Mouse (Mus musculus): Measurements from ENCODE around the gene Ptp4a2.
"Not testable (repeated sequence)": the region's sequence is repeated elsewhere in the genome, so short reads cannot be mapped to it uniquely, and the experiment has no call there.

Ptp4a2 gene

DNA sequence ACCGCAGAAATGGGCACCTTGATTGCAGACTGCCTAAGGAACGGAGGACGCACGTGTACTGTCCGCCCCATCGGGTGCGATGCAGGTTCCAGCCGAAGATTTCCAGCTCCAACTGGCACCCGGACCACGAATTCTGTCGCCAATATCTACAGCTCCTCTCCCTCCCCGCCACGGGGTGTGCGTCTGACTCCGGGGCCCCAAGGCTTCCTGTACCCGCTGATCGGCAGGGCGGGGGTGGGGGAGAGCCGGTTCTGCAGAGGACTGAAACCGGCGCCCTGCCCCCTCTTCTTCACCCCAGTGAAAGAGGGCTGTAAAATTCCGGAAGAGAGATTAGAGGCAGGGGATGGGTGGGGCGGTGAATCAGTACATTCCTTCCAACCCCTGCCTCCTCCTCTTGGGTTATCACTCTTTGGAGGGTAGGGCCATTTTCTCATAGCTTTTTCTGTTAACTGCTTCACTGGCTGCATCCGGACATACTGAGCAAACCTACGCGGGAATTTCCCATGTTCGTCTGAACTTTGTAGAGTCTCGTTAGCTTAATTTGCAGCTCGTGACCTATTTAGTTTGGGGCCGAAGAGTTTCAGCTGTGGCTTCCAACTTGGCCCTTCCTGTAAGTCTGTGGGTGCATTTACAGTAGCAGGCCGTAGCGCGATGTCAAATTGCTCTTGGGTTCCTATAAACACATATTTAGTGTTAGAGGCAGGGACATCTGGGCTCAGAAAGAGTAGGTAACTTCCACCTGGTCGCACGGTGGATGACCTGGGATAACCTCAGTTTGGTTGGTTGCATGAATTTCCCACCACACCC, at the start of gene Ptp4a2:
Ptp4a2 (plus strand) TSS at position 422 of the 807 bp plus-strand sequence.
- peak; percentile 91 for DNase-seq

DNA sequence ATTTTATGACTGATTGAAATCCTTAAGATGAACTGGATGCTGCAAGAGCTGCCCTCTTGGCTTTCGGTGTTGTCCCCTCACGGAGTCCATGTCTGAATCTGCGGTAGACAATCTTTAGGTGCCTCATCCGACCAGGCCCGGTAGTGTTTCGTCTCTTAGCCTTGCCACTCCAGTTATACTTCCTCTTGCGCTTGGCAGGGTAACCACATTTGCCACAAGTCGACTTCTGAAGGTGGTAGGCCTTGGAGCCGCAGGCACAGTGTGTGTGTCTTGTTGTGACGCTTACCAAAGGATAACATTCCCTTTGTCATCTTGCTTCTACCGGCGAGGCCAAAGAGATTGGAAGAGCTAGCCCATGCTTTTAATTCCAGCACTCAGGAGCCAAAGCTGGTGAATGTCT, 49.4 kb upstream of the Ptp4a2 start:
- peak; percentile 75 for DNase-seq

DNA sequence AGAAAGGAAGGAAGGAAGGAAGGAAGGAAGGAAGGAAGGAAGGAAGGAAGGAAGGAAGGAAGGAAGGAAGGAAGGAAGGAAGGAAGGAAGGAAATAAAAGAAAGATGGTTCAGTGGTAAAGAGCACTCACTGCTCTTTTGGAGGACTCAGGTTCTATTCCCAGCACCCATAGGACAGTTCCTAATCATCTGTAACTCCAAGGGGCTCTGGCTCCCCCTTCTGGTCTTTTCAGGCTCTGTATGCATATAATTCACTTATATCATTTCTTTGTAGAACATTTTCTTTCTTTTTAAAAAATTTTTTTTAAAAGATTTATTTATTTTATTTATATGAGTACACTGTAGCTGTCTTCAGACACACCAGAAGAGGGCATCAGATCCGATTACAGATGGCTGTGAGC, 48.5 kb upstream of the Ptp4a2 start:
- not testable (repeated sequence) for DNase-seq

DNA sequence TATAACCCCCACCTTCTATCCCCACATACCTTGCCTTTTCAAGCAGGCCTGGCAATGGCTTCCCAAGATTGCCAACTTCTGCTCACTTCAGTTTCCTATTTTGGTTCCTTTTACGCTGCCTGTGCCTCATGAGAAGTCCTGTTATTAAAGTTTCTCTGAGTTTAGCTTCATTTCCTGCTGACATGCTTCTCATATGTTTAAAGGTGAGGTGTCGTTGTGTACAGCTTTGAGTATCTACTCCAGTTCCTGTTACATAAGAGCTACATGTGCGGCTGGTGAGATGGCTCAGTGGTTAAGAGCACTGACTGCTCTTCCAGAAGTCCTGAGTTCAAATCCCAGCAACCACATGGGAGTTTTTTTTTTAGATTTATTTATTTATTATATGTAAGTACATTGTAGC, 45.7 kb upstream of the Ptp4a2 start:
- no peak for DNase-seq

DNA sequence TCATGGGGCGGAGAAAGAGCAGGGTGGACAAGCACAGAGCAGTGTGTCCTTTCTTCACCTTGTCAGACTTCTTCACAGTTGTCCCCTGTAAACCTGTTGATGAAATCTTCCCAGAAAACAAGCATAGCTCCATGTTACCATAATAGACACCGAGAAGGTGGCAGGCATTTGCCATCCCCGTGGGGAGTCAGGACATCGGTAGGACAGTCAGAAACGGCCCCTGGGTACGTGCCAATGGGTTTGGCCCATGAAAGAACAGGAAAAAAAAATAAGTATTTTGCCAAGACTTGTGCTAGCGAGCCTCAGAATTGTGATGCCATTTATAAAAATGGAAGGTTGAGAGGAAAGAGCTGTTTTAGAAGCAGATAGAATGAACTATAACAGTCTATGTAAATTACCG, 43.2 kb upstream of the Ptp4a2 start:
- DNase-seq, result no peak

DNA sequence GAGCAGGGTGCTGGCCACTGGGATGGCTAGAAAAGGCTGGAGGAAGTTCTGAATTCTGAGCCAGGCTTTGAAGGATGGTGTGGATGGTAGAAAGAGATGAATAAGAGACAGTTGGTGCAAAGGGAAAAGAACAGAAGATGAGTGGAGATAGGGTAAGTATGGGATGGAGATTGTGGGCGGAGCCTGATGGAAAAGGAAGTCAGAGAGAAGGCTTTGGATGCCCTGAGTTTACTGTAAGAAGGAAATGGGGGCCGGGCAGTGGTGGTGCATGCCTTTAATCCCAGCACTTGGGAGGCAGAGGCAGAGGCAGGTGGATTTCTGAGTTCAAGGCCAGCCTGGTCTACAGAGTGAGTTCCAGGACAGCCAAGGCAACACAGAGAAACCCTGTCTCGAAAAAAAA, 42.3 kb upstream of the Ptp4a2 start:
- DNase-seq, result not testable (repeated sequence)

DNA sequence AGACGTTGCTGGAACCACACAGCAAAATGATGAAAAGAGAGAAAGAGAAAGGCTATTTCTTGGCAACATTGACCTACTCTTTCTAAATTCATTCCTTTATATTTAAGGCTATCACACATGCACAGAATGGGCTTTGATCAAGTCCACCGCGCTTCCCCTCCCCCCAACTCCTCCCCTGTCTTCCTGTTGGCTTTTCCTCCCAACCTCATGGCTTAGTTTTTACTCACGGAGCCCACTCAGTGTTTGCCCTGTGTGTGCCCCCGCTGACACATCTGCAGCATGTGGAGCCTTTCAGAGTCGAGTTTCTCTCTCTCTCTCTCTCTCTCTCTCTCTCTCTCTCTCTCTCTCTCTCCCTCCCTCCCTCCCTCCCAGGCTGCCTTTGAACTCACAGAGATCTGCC, 40.4 kb upstream of the Ptp4a2 start:
- peak; percentile 73 for DNase-seq

DNA sequence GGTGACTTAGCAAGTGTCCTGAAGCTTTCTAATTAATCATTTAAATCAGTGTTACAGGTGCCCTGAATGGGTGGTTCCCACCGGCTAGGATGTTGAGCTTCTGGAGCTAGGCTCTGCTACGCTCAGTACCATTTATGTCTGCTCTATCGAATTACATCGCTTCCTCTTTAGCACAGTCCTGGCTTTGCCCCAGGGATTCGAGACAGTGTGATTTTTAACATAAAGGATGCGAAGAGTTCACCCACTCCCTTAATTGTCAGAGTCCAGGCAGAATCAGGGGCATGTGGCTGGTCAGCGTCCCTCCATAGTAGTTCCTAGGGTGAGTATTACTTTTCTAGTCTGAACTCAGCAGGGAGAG, 39.7 kb upstream of the Ptp4a2 start:
- DNase-seq, result no peak

DNA sequence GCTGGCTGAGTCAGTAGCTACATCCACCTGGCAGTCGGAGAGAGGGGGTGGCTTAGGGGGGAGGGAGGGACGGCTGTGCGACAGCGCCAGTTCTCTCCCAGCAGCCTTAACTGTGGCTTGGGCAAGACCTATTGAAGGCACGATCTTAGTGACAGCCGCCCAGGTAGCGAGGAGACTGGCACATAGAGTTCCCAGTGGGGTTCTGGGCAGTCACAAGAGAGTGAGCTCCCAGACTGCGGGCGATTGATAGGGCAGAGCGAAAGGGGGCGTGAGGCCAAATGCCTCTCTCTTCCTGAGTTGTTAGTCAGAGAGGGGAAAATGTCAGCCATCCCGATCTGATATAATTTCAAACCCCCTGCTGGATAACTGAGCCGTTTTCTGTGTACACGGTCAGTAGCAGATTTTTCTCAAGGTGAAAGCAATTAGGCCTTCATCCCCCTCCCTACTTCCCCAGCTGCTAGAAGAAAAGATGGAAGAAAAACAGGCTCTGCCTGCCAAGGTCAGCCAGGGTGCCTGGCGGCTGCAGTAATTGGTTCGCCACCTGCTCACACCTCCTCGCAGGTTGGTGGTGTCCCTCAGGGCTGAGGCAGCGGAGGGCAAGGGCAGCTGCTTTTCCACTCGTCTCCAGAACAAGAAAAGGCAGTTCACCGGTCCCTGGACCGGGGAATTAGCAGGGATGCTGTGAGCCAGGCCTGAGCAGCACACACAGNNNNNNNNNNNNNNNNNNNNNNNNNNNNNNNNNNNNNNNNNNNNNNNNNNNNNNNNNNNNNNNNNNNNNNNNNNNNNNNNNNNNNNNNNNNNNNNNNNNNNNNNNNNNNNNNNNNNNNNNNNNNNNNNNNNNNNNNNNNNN, 39.1 kb upstream of the Ptp4a2 start:
- peak; percentile 84 for DNase-seq

DNA sequence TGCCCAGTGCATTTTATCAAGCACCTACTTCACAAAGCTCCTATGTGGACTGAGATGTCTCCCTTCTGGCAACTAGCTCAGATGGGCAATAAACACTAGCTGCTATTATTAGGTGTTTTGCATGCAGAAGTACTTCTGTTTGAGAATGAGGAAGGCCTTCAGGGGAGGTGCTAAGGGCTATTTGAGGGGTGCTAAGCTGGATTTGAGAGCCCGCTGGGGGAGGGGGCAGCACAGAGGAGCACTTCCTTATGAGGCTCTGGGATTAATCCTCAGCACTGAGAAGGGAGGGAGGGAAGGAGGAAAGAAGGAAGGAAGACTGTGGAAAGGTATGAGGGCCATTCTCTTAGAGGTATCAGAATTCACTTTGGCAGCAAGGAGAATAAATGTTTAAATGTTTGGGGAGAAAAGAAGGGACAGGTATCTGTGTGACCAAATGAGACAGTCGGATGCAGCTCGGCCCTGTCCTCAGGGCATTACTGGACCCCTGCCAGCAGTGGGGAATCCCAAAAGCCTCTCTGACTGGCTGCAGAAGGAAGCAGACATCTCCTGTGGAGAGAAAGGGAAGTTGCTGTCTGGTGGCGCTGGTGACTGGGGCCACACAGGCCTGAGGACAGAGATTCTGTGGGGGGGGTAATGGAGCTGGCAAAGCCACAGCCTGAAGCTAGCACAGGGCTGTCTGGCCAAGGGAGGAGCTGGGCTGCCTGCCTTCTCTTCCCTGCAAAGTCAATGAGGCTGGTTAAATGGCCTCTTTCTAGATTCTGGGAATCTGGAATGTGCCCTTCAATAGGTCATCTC, 28.9 kb upstream of the Ptp4a2 start:
- no peak for DNase-seq

DNA sequence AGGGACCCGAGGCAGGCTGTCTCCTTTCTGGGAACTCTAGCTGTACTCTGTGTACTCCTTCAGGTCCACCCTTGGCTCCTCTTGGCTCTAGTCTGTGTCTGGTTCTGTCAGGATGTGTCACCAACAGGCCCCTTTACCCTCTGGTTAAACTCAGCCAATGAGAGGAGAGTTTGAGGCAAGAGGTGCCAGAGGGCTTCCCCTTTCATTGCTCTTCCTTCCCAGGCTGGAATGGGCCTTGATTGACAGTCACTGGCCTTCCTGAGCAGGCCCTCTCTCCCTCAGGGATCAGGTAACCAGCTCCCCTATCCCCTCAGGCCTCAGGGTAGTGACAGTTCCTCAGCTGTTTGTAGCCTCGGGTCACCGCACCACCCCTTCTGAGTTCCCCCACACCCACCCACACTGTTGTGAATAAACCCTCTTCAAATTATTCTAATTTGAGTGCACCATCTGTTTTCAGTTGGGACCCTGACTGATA, 28.1 kb upstream of the Ptp4a2 start:
- DNase-seq, result no peak

DNA sequence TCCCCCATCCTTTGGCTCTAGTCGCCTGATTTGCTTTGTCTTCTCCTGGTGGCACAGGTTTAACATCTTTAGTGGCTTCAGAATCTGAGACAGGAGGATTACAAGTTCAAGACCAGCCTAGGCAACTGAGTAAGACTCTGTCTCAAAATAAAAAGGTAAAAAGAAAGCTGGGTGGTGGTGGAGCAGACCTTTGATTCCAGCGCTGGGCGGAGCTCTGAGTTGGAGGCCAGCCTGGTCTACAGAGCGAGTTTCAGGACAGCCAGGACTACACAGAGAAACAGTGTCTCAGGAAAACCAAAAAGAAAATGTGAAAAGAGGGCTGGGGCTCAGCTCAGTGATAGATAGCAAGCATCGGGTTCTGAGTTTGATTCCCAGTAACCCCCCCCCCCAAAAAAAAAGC, 27.5 kb upstream of the Ptp4a2 start:
- no peak for DNase-seq

DNA sequence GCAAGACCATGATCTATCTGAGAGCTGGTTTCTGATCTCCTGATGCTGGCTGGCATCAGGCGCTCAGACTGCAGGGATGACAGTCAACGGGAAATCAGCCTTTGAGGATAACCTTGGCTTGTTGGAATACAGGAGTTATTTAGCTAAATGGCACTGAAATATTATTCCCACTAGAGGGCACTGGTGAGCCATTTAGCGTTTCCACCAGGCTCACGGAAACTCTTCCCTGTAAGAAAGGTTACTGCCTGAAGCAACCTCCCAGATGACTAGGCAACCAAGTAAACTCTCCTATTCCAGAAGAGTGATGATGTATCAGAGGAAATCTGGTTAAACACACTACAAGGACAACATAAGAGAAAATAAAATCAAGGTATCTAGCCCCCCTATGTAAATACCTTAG, 25.8 kb upstream of the Ptp4a2 start:
- DNase-seq, result peak; percentile 77

DNA sequence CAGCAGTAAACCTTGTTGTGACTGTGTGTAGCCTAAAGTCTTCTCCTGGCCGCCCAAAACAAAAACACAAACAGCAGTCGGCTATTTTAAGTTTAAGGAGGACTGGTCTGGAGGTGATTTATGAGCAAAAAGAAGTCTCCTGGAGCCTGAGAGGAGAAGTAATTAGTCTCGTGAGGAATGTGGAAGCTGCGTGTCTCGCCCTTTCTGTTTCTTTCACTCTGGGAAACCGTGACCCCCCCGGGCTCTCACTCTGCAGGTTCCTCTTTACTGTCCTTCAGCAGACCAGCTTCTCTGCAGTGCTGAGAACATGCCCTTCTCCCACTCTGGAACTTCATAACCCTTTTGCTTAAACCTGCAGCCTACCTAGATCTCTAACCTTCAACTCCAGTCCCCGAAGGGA, 22.3 kb upstream of the Ptp4a2 start:
- DNase-seq, result no peak

DNA sequence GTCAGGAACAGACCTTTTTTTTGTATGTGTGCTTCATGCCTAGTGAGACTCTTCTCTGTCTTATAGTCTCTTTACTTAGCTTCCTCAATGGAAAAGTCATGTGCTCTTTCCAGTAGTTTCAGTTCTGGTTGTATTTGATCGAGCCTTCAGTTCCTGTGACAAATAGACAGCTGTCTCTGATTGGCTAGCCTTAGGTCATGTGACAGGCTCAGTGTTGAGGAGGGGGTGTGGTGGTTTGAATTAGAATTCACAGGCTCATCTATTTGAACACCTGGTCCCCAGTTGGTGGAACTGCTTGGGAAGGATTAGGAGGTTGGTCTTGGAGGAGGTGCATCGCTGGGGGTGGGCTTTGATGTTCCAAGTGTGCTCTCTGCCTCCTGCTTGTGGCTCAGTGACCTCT, 21.4 kb upstream of the Ptp4a2 start:
- no peak for DNase-seq

DNA sequence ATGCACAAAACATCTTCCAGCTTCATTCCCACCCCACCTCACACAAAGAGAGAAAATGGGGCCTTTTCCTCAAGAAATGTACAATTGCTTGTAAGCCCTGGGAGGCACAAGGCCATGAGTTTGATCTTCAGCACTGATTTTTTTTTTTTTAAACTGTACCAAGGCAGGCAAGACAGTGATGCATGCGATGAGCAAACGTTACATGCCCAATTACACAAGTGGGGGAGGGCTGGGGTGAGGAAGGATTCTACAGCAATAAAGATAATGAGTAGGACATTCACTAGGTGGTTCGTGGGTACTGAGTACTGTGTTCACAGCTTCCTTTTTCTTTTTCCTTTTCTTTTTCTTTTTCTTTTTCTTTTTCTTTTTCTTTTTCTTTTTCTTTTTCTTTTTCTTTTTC, 20.5 kb upstream of the Ptp4a2 start:
- no peak for DNase-seq

DNA sequence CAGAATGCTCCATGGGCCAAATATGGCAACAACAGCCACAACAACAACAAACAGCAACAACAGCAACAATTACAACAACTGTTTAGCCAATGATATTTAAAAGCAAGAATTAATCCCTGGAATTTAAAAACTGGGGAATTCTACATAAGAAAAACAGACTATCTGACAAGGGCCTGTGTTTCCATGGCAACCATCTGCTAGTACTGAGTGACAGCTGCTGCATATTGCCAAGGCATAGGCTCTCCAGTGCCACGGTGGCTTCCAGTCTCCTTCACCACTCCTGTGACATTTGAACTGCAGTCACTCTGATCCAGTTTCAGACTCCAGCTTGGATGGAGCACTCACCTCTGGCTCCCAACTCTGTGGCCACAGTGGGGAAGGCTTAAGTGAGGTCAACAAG, 19.6 kb upstream of the Ptp4a2 start:
- DNase-seq, result no peak

DNA sequence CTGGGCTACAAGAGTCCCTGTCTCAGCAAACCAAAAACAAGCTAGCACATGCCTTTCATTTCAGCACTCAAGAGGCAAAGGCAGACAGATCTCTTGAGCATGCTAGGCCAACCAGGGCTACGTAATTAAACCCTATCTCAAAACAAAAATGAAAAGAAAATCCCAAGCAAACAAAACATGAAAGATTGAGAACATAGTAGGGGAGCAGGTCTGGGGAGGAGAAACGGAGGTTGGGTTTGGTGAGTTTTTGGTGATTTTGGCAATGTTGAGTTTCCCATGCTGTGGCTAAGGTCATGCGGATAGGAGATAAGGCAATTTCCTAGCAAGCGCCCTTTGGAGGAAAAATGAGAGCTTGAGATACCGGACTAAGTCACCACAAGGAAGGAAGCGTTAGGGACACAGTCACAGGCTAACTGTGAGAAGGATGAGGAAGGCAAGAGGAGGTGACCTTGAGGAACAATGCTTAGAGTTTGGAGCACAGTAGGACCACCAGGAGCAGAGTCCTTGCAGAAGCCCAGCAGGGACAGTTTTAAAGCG, 18.3 kb upstream of the Ptp4a2 start:
- no peak for DNase-seq

DNA sequence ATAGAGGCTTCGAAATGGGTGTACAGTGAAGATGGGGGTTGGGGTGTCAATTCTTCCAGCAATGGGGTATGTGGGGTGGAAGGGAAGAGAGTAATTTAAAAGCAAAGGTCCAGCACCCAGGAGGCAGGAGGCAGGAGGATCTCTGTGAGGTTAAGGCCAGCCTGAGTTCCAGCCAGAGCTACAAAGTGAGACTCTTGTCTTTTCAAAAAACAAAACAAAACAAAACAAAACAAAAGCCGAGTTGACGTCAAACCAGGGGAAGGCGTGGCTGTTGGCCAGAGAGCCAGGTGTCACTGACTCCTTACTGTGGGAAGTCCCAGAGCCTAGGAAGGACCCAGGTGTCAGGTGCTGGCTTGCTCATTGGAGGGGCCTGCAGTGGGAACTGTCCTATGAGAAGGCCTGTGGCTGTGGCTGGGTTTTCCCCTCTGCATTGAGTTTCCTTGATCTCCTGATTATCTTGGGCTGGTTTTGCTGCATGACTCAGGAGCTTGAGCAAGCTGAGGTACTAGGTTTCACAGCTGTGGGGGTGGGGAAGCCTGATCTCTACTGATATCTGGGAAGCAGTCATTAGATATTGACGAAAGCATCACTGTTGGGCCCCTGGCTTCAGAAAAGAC, 17.2 kb upstream of the Ptp4a2 start:
- peak; percentile 62 for DNase-seq

DNA sequence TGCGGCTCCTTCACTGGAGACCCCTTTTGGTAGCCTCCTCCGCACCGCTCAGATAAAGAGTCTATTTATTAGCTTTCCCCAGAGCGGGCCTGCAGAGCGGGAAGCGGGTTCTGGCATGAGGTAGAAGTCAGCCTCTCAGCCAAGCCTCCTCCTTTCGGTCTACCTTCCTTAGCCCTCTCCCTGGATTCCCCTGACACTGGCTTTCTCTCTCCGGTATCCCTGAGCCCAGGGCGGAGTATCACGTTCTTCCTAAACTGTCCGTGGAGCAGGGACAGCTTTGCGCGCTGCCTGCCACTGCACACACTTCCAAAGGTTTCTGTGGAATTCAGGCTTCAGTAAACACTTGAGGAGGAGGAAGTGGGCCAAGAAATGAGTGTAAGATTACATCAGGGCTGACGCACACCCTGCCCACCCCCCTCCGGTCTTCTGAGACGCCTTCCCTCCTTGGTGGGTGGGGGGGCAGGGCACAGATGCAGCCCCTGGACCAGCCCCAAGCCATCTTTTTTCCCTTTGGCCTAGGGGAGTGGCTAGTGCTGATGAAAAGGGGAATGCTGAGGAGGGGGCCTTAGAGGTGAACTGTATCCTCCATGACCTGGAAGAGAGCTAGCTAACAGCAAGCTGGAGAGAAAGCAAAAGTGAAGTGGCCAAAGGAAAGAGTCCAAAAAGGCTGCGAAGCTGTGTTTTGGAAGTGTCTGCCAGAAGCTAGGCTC, 15.7 kb upstream of the Ptp4a2 start:
- DNase-seq, result no peak

DNA sequence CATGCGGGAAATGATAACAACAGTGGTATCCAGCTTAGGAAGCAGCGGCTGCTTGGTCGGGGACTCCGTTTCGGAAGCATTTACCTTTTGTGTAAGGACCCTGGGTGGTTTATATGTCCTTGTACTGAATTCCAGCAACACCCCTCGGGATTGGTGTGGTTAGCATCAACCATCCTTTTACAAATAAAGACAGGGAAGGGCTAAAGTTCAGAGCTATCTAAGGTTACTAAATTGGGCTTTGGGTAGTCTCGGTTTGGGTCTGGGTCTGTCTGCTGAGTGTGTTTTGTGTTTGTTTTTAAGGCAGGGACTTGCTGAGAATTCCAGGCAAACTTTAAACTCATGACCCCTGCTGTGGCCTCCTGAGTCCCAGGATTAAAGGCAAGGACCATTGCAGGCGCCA, 15.2 kb upstream of the Ptp4a2 start:
- DNase-seq, result no peak

DNA sequence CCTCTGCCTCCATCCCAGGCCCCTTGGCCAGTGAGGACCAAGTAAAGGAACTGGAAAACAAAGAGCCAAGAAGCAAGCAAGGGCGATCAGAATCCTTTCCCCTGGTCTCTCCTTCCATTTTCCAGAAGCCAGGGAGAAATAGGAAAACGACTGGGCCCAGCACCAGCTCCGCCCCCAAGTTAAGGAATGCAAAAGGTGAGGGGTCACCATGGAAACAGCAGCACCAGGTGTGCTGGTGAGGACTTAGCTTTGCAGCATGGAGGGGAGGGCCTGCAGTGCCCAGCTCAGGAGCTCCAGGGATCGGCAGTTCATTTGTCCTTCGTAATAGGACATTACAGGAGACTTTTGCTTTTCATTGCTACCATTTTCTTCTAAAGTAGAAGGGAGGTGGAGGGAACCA, 13.0 kb upstream of the Ptp4a2 start:
- no peak for DNase-seq

All from thymus, postnatal 25 days (tissue).